Mouse (Mus musculus) urinary bladder, adult 18-20 months (tissue): ENCODE results near the gene Ccdc88b.

Experiments used
- DNase-seq, 2 experiments: peaks; one replicate each; pipeline ENCODE4 v3.0.0; 2022; ENCODE audit warnings: low spot score in 2 of 2, mixed read lengths in 2 of 2

Ccdc88b gene

GRCm38 (mm10) chr19:6857391-6858005 is 513 bp downstream of the Ccdc88b start:
- DNase-seq: no peak

GRCm38 (mm10) chr19:6857003-6857360 is 1.0 kb downstream of the Ccdc88b start:
- no peak for DNase-seq

GRCm38 (mm10) chr19:6856281-6857002 is 1.6 kb downstream of the Ccdc88b start:
- peak in 1 of 2 experiments; percentile 12 for DNase-seq

GRCm38 (mm10) chr19:6855225-6856031 is 2.6 kb downstream of the Ccdc88b start:
- no peak for DNase-seq

GRCm38 (mm10) chr19:6854658-6855057 is 3.4 kb downstream of the Ccdc88b start:
- no peak for DNase-seq

GRCm38 (mm10) chr19:6853903-6854302 is 4.1 kb downstream of the Ccdc88b start:
- no peak for DNase-seq

GRCm38 (mm10) chr19:6852393-6853305 is 5.4 kb downstream of the Ccdc88b start:
- no peak for DNase-seq

- DNase-seq: no peak
Measured at GRCm38 (mm10) chr19:6851497-6851896, 6.5 kb downstream of the Ccdc88b start.

- DNase-seq: no peak
Measured at GRCm38 (mm10) chr19:6849506-6850068, 8.4 kb downstream of the Ccdc88b start.

- DNase-seq: peak in 1 of 2 experiments; percentile 34
Measured at GRCm38 (mm10) chr19:6847841-6848517, 10.0 kb downstream of the Ccdc88b start.

- no peak for DNase-seq
Measured at GRCm38 (mm10) chr19:6846050-6846449, 12.0 kb downstream of the Ccdc88b start.

- no peak for DNase-seq
Measured at GRCm38 (mm10) chr19:6842353-6842752, 15.7 kb downstream of the Ccdc88b start.

GRCm38 (mm10) chr19:6841292-6841597 is 16.8 kb downstream of the Ccdc88b start:
- no peak for DNase-seq

GRCm38 (mm10) chr19:6840475-6841291 is 17.3 kb downstream of the Ccdc88b start, which contains the start of gene Rps6ka4:
Gene Rps6ka4 (minus strand): TSS chr19:6840636.
- peak; percentile 64 to 70 for DNase-seq

GRCm38 (mm10) chr19:6839615-6840474 is 18.2 kb downstream of the Ccdc88b start:
- peak; percentile 47 to 51 for DNase-seq

GRCm38 (mm10) chr19:6832363-6832762 is 25.6 kb downstream of the Ccdc88b start:
- DNase-seq: no peak

- no peak for DNase-seq
Measured at GRCm38 (mm10) chr19:6831331-6831730, 26.7 kb downstream of the Ccdc88b start.

GRCm38 (mm10) chr19:6830556-6831316 is 27.3 kb downstream of the Ccdc88b start:
- no peak for DNase-seq
